Mouse (Mus musculus) hindbrain, embryonic 12.5 days (tissue): ENCODE results near the gene Plk2. TPM values are rescaled to one million over a fixed set of nuclear protein-coding genes. Genes with fewer than 3 reads are reported as not detected.
"Not testable (repeated sequence)": the region's sequence is repeated elsewhere in the genome, so short reads cannot be mapped to it uniquely, and the experiment has no call there.

Experiments used
- ATAC-seq: fragments of 200-750 bp; cut with Nextera tagmentation; 2 replicates; pipeline ENCODE4 v1.8.0; 2017; ENCODE audit warnings: moderate TSS enrichment; ENCODE audit not compliant: low FRiP score
- H3K27ac ChIP-seq: fragments of 300-500 bp; sonication (generic); 2 replicates; pipeline ENCODE4 v1.5.1; 2016; ENCODE audit warnings: mild to moderate bottlenecking
- H3K27me3 ChIP-seq: fragments of 300-500 bp; sonication (generic); 2 replicates; pipeline ENCODE4 v1.6.1; 2016; ENCODE audit warnings: mild to moderate bottlenecking
- H3K36me3 ChIP-seq: fragments of 300-500 bp; sonication (generic); 2 replicates; pipeline ENCODE4 v1.6.1; 2016; ENCODE audit warnings: mild to moderate bottlenecking
- H3K4me1 ChIP-seq: fragments of 300-500 bp; sonication (generic); 2 replicates; pipeline ENCODE4 v1.6.1; 2016
- H3K4me2 ChIP-seq: fragments of 300-500 bp; sonication (generic); replicated peaks from 2 replicates; pipeline ENCODE4 v1.6.1; 2016; ENCODE audit warnings: mild to moderate bottlenecking
- H3K4me3 ChIP-seq: fragments of 300-500 bp; sonication (generic); 2 replicates; pipeline ENCODE4 v1.5.1; 2016; ENCODE audit warnings: mild to moderate bottlenecking
- H3K9ac ChIP-seq: fragments of 300-500 bp; sonication (generic); 2 replicates; pipeline ENCODE4 v1.6.1; 2016; ENCODE audit warnings: mild to moderate bottlenecking, moderate library complexity
- H3K9me3 ChIP-seq: fragments of 300-500 bp; sonication (generic); replicated peaks from 2 replicates; pipeline ENCODE4 v1.6.1; 2016; ENCODE audit warnings: mild to moderate bottlenecking
- WGBS: fragments of 180-500 bp; shearing (Covaris S2); methylation state at CpG from one replicate; pipeline ENCODE4 v1.1.7; 2016; 5-methylcytosine and 5-hydroxymethylcytosine counted together
- polyA plus RNA-seq: library from polyadenylated mRNA; unstranded; fragments of >200 nt; fragmentation: Nextera tagmentation; extraction: Ambion mirVana; gene quantifications from 2 replicates; pipeline ENCODE4 v1.2.1, GENCODE M21; 2016

Plk2 gene
- polyA plus RNA-seq, result 142 and 165 TPM in 2 replicates

GRCm38 (mm10) chr13:110394291-110395178, at the start of gene Plk2:
TSS of gene Plk2 (plus strand) at chr13:110395046.
- Histone ChIP-seq H3K4me3 (peak within 1 kb of the TSS; percentile 69), H3K27ac (peak within 1 kb of the TSS; percentile 87), H3K9me3 (peaks cover 5% of the 10 kb centered on the region; the same call in 1 of the 2 replicates), H3K4me2 (peak within 1 kb of the TSS; percentile 97), H3K27me3 (no peaks in the 10 kb centered on the region), H3K4me1 (peaks cover 8% of the 10 kb centered on the region; the same call in 1 of the 2 replicates), H3K9ac (peak within 1 kb of the TSS; percentile 88), H3K36me3 (peaks cover 21% of the 10 kb centered on the region)
- ATAC-seq, result peak; percentile 96
- WGBS, result under 1% methylated on average over 70 of the region's 71 CpGs

GRCm38 (mm10) chr13:110346707-110347106, 48.1 kb upstream of the Plk2 start:
- peak overlapping the region; percentile 44; the same call in 1 of the 2 replicates for H3K27ac ChIP-seq
- no peaks in the 10 kb centered on the region for H3K9me3 ChIP-seq
- no peaks in the 10 kb centered on the region for H3K36me3 ChIP-seq
- H3K4me3 ChIP-seq, result no peak overlapping the region
- no peaks in the 10 kb centered on the region for H3K27me3 ChIP-seq
- H3K4me1 ChIP-seq, result peaks cover 5% of the 10 kb centered on the region
- H3K4me2 ChIP-seq, result no peak overlapping the region
- WGBS, result 30% methylated on average over 7 of the region's 7 CpGs
- 0 out of 2 replicates have a peak, but pooled peaks have one; percentile 43 for ATAC-seq
- H3K9ac ChIP-seq, result no peak overlapping the region

- Histone ChIP-seq H3K36me3 (no peaks in the 10 kb centered on the region), H3K9me3 (no peaks in the 10 kb centered on the region), H3K27me3 (no peaks in the 10 kb centered on the region), H3K4me3 (no peak overlapping the region), H3K4me1 (peaks cover 5% of the 10 kb centered on the region), H3K4me2 (no peak overlapping the region), H3K27ac (no peak overlapping the region), H3K9ac (no peak overlapping the region)
- no peak for ATAC-seq
- WGBS, result 91% methylated on average over 6 of the region's 6 CpGs
Measured at GRCm38 (mm10) chr13:110351051-110351450, 43.8 kb upstream of the Plk2 start.

- whole genome bisulfite sequencing, result 91% methylated on average over 2 of the region's 2 CpGs
- no peaks in the 10 kb centered on the region for H3K27me3 ChIP-seq
- H3K36me3 ChIP-seq, result no peaks in the 10 kb centered on the region
- no peaks in the 10 kb centered on the region for H3K4me1 ChIP-seq
- no peak for ATAC-seq
- H3K4me3 ChIP-seq, result no peak within 1 kb of the TSS
- H3K27ac ChIP-seq, result no peak within 1 kb of the TSS
- H3K9ac ChIP-seq, result no peak within 1 kb of the TSS
- H3K4me2 ChIP-seq, result no peak within 1 kb of the TSS
- no peaks in the 10 kb centered on the region for H3K9me3 ChIP-seq
Measured at GRCm38 (mm10) chr13:110356941-110357340, 37.9 kb upstream of the Plk2 start, which contains the start of gene Gapt. TSS of gene Gapt (minus strand) at chr13:110357199.

GRCm38 (mm10) chr13:110363722-110364121, 31.1 kb upstream of the Plk2 start:
- ATAC-seq, result no peak
- Histone ChIP-seq H3K4me2 (no peak overlapping the region), H3K27me3 (no peaks in the 10 kb centered on the region), H3K9ac (no peak overlapping the region), H3K27ac (no peak overlapping the region), H3K4me3 (no peak overlapping the region), H3K4me1 (no peaks in the 10 kb centered on the region), H3K9me3 (no peaks in the 10 kb centered on the region), H3K36me3 (no peaks in the 10 kb centered on the region)
- 87% methylated on average over 6 of the region's 6 CpGs for WGBS

GRCm38 (mm10) chr13:110366477-110366876, 28.4 kb upstream of the Plk2 start:
- Histone ChIP-seq H3K4me1 (no peaks in the 10 kb centered on the region), H3K27ac (no peak overlapping the region), H3K36me3 (no peaks in the 10 kb centered on the region), H3K27me3 (no peaks in the 10 kb centered on the region), H3K9ac (no peak overlapping the region), H3K4me3 (no peak overlapping the region), H3K4me2 (no peak overlapping the region), H3K9me3 (no peaks in the 10 kb centered on the region)
- ATAC-seq, result no peak
- 91% methylated on average over 3 of the region's 3 CpGs for WGBS

- ATAC-seq, result peak; percentile 19; the same call in 1 of the 2 replicates
- no peak overlapping the region for H3K4me3 ChIP-seq
- H3K4me1 ChIP-seq, result no peaks in the 10 kb centered on the region
- no peaks in the 10 kb centered on the region for H3K27me3 ChIP-seq
- no peak overlapping the region for H3K9ac ChIP-seq
- no peak overlapping the region for H3K4me2 ChIP-seq
- WGBS, result 92% methylated on average over 3 of the region's 3 CpGs
- no peaks in the 10 kb centered on the region for H3K9me3 ChIP-seq
- H3K27ac ChIP-seq, result no peak overlapping the region
- H3K36me3 ChIP-seq, result no peaks in the 10 kb centered on the region
Measured at GRCm38 (mm10) chr13:110367961-110368555, 26.8 kb upstream of the Plk2 start.

GRCm38 (mm10) chr13:110368556-110369040, 26.2 kb upstream of the Plk2 start:
- H3K9me3 ChIP-seq, H3K27me3 ChIP-seq, H3K27ac ChIP-seq, H3K4me2 ChIP-seq, H3K36me3 ChIP-seq, H3K9ac ChIP-seq, H3K4me3 ChIP-seq, H3K4me1 ChIP-seq: not testable (repeated sequence)
- ATAC-seq, result peak; percentile 43
- 55% methylated on average over 6 of the region's 6 CpGs for WGBS

GRCm38 (mm10) chr13:110369673-110370072, 25.2 kb upstream of the Plk2 start:
- no peaks in the 10 kb centered on the region for H3K4me1 ChIP-seq
- WGBS, result 89% methylated on average over 1 of the region's 1 CpGs
- no peaks in the 10 kb centered on the region for H3K9me3 ChIP-seq
- H3K27ac ChIP-seq, result no peak overlapping the region
- ATAC-seq, result no peak
- no peak overlapping the region for H3K9ac ChIP-seq
- no peaks in the 10 kb centered on the region for H3K27me3 ChIP-seq
- H3K4me3 ChIP-seq, result no peak overlapping the region
- no peak overlapping the region for H3K4me2 ChIP-seq
- no peaks in the 10 kb centered on the region for H3K36me3 ChIP-seq

- ATAC-seq, result 0 out of 2 replicates have a peak, but pooled peaks have one; percentile 43
- H3K27ac ChIP-seq, result no peak overlapping the region
- H3K4me3 ChIP-seq, result no peak overlapping the region
- no peaks in the 10 kb centered on the region for H3K4me1 ChIP-seq
- WGBS, result 19% methylated on average over 5 of the region's 5 CpGs
- H3K9me3 ChIP-seq, result no peaks in the 10 kb centered on the region
- no peak overlapping the region for H3K4me2 ChIP-seq
- no peaks in the 10 kb centered on the region for H3K36me3 ChIP-seq
- no peak overlapping the region for H3K9ac ChIP-seq
- H3K27me3 ChIP-seq, result no peaks in the 10 kb centered on the region
Measured at GRCm38 (mm10) chr13:110382447-110382901, 12.4 kb upstream of the Plk2 start.

GRCm38 (mm10) chr13:110384514-110384913, 10.3 kb upstream of the Plk2 start:
- Histone ChIP-seq H3K4me2 (no peak overlapping the region), H3K27me3 (no peaks in the 10 kb centered on the region), H3K27ac (no peak overlapping the region), H3K4me3 (no peak overlapping the region), H3K9me3 (peaks cover 1% of the 10 kb centered on the region; the same call in 1 of the 2 replicates), H3K4me1 (no peaks in the 10 kb centered on the region), H3K36me3 (no peaks in the 10 kb centered on the region), H3K9ac (no peak overlapping the region)
- 74% methylated on average over 6 of the region's 6 CpGs for WGBS
- no peak for ATAC-seq

GRCm38 (mm10) chr13:110392210-110392609, 2.6 kb upstream of the Plk2 start:
- 22% methylated on average over 8 of the region's 8 CpGs for WGBS
- no peak overlapping the region for H3K9ac ChIP-seq
- H3K9me3 ChIP-seq, result peaks cover 6% of the 10 kb centered on the region; the same call in 1 of the 2 replicates
- H3K36me3 ChIP-seq, result no peaks in the 10 kb centered on the region
- peaks cover 3% of the 10 kb centered on the region; the same call in 1 of the 2 replicates for H3K4me1 ChIP-seq
- ATAC-seq, result no peak
- H3K27ac ChIP-seq, result no peak overlapping the region
- H3K27me3 ChIP-seq, result no peaks in the 10 kb centered on the region
- no peak overlapping the region for H3K4me3 ChIP-seq
- H3K4me2 ChIP-seq, result no peak overlapping the region
